Mouse (Mus musculus) central nervous system, embryonic 11.5 days (tissue): ENCODE data around the gene Ski. TPM values are rescaled to one million over a fixed set of nuclear protein-coding genes. Genes with fewer than 3 reads are reported as not detected.

Experiments used
- polyA plus RNA-seq: library from polyadenylated mRNA; depleted of rRNA; stranded (reverse); fragments of >200 nt; gene quantifications from 2 replicates; pipeline ENCODE4 v1.2.3, GENCODE M21; 2012; rRNA removed

Ski gene
- 32.9 and 40.2 TPM in 2 replicates for polyA plus RNA-seq

GRCm38 (mm10) chr4:155222552-155222840, at the start of gene Ski:
Gene Ski (minus strand): TSS chr4:155222592.

DNA sequence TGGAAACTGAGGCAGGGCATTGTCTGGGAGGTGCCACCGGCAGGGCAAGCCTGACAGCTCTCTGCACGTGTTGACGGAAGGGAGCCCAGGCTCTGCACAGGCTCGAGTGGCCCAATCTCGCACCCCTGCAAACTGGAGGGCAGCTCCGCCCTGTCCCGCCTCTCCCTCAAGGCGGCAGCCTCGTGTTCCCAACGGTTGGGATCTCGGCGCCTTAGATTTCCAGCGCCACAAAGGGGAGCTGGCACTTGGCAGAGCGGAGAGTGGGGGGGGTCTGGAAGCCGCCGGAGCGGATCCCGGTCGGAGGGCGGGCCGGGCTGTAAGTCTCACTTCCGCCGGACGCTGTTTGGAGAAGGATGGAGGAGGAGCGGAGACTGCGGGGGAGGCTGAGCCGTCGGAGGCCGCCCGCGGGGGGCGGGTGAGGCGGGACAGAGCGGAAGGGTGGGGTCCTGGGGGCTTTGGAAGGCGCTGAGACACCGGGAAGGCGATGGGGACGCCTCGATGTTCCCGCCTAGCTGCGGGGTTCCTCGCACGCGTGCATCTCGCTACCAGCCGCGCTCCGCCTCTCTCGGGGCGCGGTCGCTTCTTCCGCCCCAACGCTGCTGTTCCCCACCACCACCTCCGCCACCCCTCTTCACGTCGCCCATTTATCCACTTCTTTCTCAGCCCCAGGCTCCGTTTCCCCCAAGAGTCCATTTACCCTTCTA, 27.4 kb upstream of the Ski start, which contains the start of gene Faap20:
Faap20 (plus strand) TSS at position 155 of the 704 bp plus-strand sequence.

Other genes with a start within 250 kb of the Ski start
- 3.1 and 3.2 TPM in 2 replicates for gene Plch2, start 165.8 kb downstream of the Ski start, polyA plus RNA-seq
- 20.0 and 21.1 TPM in 2 replicates for gene Pex10, start 155.6 kb downstream of the Ski start, polyA plus RNA-seq
- 79.2 and 100 TPM in 2 replicates for gene Rer1, start 136.2 kb downstream of the Ski start, polyA plus RNA-seq
- 5.6 and 6.1 TPM in 2 replicates for gene Morn1, start 136.0 kb downstream of the Ski start, polyA plus RNA-seq
- 69.8 and 101 TPM in 2 replicates for gene Faap20, start 27.2 kb upstream of the Ski start, polyA plus RNA-seq
- gene Prkcz, start 138.8 kb upstream of the Ski start, polyA plus RNA-seq = 13.8 and 16.3 TPM in 2 replicates
- 0.05 TPM in 1 of 2 replicates, not detected in the other for gene Gabrd, start 175.5 kb upstream of the Ski start, polyA plus RNA-seq
- gene Cfap74, start 186.6 kb upstream of the Ski start, polyA plus RNA-seq = 6.2 and 9.2 TPM in 2 replicates
- 0.14 TPM in 1 of 2 replicates, not detected in the other for gene Tmem52, start 246.5 kb upstream of the Ski start, polyA plus RNA-seq